Mouse (Mus musculus): ENCODE measurements around the gene Matn1. TPM values are rescaled to one million over a fixed set of nuclear protein-coding genes. Genes with fewer than 3 reads are reported as not detected.

Gene Matn1
- polyA plus RNA-seq, 1 experiment from 2014 or later = 0.23 TPM

DNA sequence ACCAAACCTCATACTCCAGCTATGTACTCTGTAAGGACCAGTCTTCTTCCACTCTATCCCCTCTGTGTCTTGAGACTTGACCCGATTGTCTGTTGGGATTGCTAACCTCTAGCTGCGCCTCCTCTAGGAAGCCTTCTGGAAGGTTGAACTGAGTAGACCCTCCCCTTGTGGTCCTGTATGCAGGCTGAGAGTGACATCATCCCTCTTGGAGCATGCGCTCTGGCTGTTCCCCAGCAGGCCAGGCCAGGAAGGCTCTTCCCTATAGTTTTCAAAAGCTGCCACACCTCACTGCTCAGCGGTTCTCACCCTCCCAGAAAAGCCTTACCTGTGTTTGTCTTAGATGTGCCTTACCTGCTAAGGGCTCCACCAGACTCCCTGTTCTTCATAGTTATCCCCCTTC is 42.9 kb downstream of the Matn1 start:
- Histone ChIP-seq H3K9me3 (replicated peaks) (no peaks in the 10 kb centered on the region), H3K36me3 (replicated peaks) (no peaks in the 10 kb centered on the region), H3K4me2 (no peak overlapping the region), H3K4me3 (replicated peaks) (no peak overlapping the region), H3K27me3 (no peaks in the 10 kb centered on the region), H3K9ac (no peak overlapping the region), H3K27ac (replicated peaks) (no peak overlapping the region), H3K4me1 (replicated peaks) (no peaks in the 10 kb centered on the region)
- no peak for ATAC-seq (ENCODE audit: insufficient read depth)
- WGBS (ENCODE audit: insufficient replicate concordance) = 68% methylated on average over 4 of the region's 4 CpGs

DNA sequence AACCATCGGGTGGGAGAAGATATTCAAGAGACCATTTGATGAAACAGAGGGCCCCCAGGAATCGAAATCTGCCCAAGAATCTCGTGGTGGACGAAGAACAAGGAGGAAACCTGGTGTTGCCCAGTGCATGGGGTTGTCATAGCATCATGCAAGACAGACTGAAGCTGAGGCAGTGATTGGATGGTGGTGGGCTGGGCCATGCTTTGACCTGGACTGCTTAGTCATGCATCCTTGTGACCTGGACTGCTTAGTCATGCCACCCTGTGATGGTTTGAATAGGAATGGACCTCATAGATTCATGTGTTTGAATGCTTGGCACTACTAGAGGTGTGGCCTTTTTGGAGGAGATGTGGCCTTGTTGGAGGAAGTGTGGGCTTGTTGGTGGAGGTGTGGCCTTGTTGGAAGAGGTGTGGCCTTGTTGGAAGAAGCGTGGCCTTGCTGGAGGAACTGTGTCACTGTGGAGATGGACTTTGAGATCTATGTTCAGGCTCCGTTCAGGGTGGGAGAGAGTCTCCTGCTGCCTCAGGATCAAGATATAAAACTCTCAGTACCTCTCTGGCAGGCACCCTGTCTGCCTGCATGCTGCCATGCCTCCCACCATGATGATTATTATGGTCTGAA is 44.1 kb downstream of the Matn1 start:
- WGBS (ENCODE audit: insufficient replicate concordance) = 42% methylated on average over 6 of the region's 6 CpGs
- no peaks in the 10 kb centered on the region for H3K4me1 ChIP-seq (replicated peaks)
- H3K36me3 ChIP-seq (replicated peaks) = no peaks in the 10 kb centered on the region
- H3K4me3 ChIP-seq (replicated peaks) = no peak overlapping the region
- H3K4me2 ChIP-seq = no peak overlapping the region
- no peak overlapping the region for H3K27ac ChIP-seq (replicated peaks)
- H3K9me3 ChIP-seq (replicated peaks) = no peaks in the 10 kb centered on the region
- H3K27me3 ChIP-seq = no peaks in the 10 kb centered on the region
- no peak for ATAC-seq (ENCODE audit: insufficient read depth)
- no peak overlapping the region for H3K9ac ChIP-seq

DNA sequence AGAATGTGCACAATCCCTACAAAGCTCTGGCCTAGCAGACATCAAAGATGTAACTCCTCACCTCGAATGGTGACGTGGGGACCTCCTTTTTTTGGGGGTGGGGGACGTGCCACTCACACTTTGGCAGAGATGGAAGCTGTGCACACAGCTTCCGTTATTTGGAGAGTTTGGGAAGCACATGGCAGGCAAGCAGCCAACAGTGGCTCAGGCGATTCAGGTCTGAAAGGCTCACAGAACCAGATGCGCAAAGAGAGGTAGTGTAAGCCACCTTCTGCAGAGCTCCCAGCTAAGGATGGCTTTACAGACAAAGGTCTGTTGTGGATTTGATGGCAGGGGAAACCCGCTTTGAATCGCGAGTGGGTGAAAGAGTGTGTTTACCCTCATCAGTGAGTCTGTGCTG is 45.0 kb downstream of the Matn1 start:
- WGBS (ENCODE audit: insufficient replicate concordance) = 70% methylated on average over 9 of the region's 9 CpGs
- no peaks in the 10 kb centered on the region for H3K27me3 ChIP-seq
- H3K27ac ChIP-seq (replicated peaks) = no peak overlapping the region
- H3K36me3 ChIP-seq (replicated peaks) = no peaks in the 10 kb centered on the region
- H3K9ac ChIP-seq = no peak overlapping the region
- ATAC-seq (ENCODE audit: insufficient read depth) = no peak
- no peaks in the 10 kb centered on the region for H3K9me3 ChIP-seq (replicated peaks)
- H3K4me1 ChIP-seq (replicated peaks) = no peaks in the 10 kb centered on the region
- no peak overlapping the region for H3K4me3 ChIP-seq (replicated peaks)
- no peak overlapping the region for H3K4me2 ChIP-seq

DNA sequence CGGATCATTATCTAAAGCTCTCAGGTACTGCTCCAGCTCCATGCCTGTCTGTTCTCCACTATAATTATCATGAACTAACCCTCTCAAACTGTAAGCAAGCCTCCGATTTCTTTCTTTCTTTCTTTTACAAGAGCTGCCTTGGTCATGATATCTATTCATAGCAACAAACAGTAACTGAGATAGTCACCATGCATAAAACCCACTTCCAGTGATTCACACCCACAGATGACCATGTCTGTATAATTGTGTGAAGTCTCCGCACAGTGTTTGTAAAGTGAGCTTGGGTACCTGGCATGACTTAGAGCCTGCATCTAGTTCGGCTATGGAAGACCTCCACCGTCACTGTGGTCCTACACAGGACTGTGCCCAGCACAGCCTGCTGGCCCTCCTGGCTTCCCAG is 46.8 kb downstream of the Matn1 start:
- H3K4me3 ChIP-seq (replicated peaks) = no peak overlapping the region
- H3K4me1 ChIP-seq (replicated peaks) = no peaks in the 10 kb centered on the region
- no peak overlapping the region for H3K27ac ChIP-seq (replicated peaks)
- WGBS (ENCODE audit: insufficient replicate concordance) = 69% methylated on average over 5 of the region's 5 CpGs
- no peaks in the 10 kb centered on the region for H3K36me3 ChIP-seq (replicated peaks)
- no peak for ATAC-seq (ENCODE audit: insufficient read depth)
- no peak overlapping the region for H3K9ac ChIP-seq
- no peaks in the 10 kb centered on the region for H3K9me3 ChIP-seq (replicated peaks)
- H3K4me2 ChIP-seq = no peak overlapping the region
- no peaks in the 10 kb centered on the region for H3K27me3 ChIP-seq

DNA sequence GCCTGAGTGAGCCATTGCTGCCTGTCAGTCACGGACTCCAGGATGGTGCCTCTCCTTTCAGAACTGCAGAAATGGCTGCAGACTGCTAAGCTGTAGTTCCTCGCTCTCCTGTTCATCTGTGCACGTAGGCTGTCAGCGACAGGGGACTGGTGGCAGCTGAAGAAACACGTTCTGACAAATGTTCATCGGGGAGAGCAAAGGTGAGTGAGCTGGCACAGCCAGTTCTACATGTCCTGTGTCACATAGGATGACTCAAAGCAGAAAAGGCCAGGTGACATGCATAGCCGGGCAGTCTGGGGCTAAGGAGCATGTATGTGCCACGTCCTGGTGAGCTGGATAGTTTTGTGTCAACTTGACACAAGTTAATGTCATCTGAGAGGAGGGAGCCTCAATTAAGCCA is 50.4 kb downstream of the Matn1 start:
- H3K27me3 ChIP-seq = no peaks in the 10 kb centered on the region
- no peak overlapping the region for H3K4me2 ChIP-seq
- no peak overlapping the region for H3K9ac ChIP-seq
- H3K36me3 ChIP-seq (replicated peaks) = no peaks in the 10 kb centered on the region
- no peak overlapping the region for H3K27ac ChIP-seq (replicated peaks)
- no peaks in the 10 kb centered on the region for H3K9me3 ChIP-seq (replicated peaks)
- no peak for ATAC-seq (ENCODE audit: insufficient read depth)
- whole genome bisulfite sequencing (ENCODE audit: insufficient replicate concordance) = 61% methylated on average over 8 of the region's 8 CpGs
- H3K4me1 ChIP-seq (replicated peaks) = no peaks in the 10 kb centered on the region
- no peak overlapping the region for H3K4me3 ChIP-seq (replicated peaks)

DNA sequence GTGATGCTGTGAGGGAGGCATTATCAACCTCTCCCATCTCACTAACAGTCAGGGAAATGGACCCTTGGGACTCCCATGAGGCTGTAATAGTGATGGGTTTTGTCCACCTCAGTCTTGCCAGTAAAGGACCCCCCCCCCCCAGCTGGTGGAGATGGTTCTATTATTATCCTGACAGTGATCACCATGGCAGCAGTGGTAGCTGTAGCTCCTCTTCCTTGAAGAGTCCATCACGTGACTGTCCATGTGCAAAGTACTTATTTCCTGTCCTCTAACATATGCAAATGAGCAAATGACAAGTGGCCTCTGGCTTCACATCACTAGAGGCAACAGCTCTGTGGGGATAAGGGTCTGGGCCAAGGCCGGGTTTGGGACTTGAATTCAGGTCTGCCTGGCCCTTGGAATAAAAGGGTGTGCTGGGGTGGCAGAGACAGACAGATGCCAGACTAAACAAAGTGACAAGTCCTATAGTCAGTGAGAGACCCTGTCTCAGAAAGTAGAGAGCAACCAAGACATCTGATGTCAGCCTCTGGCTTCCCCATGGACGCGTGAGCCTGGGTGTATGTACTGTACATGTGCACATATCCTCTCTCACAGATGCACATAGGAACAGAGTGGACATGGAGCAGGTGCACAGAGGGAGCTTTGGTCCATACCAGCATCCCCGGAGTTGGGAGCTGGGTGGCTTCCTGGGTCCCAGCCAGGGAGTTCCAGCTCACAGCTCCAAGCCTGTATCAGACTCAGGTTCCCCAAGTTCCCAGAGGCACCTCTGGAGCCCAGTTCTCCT is 55.8 kb downstream of the Matn1 start:
- Histone ChIP-seq H3K9me3 (replicated peaks) (no peaks in the 10 kb centered on the region), H3K4me3 (replicated peaks) (no peak overlapping the region), H3K36me3 (replicated peaks) (no peaks in the 10 kb centered on the region), H3K4me1 (replicated peaks) (no peaks in the 10 kb centered on the region), H3K27ac (replicated peaks) (no peak overlapping the region), H3K9ac (no peak overlapping the region), H3K4me2 (no peak overlapping the region), H3K27me3 (no peaks in the 10 kb centered on the region)
- no peak for ATAC-seq (ENCODE audit: insufficient read depth)
- WGBS (ENCODE audit: insufficient replicate concordance) = 55% methylated on average over 5 of the region's 5 CpGs

DNA sequence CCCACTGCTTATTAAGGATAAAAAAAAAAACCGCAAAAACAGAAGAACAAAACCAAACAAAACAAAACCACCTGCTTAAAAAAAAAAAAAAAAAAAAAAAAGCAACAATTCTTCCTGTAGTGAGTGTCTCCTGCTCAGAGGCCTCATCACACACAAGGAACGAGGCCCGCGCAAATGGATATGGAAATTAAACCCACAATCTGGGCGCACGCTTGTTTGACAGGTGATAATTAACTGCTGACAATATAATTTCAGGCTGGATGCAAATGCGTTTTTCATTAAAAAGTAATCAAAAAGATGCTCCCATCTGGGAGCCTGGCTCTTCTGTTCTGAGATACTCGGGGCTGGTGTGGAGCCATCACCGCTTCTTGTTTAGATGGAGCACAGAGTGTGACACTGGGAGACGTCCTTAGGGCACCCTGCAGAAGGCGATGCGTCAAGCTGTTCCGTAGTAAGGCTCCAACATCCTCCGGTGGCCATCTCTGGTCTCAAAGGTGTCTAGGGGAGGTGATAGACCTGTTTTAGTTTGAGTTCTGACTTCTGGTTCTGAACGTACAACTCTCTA is 56.5 kb downstream of the Matn1 start:
- Histone ChIP-seq H3K4me3 (replicated peaks) (no peak overlapping the region), H3K9me3 (replicated peaks) (no peaks in the 10 kb centered on the region), H3K27me3 (no peaks in the 10 kb centered on the region), H3K36me3 (replicated peaks) (no peaks in the 10 kb centered on the region), H3K4me2 (no peak overlapping the region), H3K27ac (replicated peaks) (no peak overlapping the region), H3K9ac (no peak overlapping the region), H3K4me1 (replicated peaks) (no peaks in the 10 kb centered on the region)
- WGBS (ENCODE audit: insufficient replicate concordance) = 79% methylated on average over 15 of the region's 15 CpGs
- no peak for ATAC-seq (ENCODE audit: insufficient read depth)

Other genes with a start within 250 kb of the Matn1 start
- 10.1 and 11.6 TPM in 2 replicates for gene Sdc3, start 151.8 kb upstream of the Matn1 start, polyA plus RNA-seq (2015; fragmentation: Nextera tagmentation; extraction: Ambion mirVana)
- gene Laptm5, start 31.3 kb upstream of the Matn1 start, polyA plus RNA-seq (2015; fragmentation: Nextera tagmentation; extraction: Ambion mirVana) = 80.7 and 81.0 TPM in 2 replicates

All from liver, embryonic 15.5 days (tissue).